Mouse (Mus musculus) stomach, embryonic 14.5 days (tissue): ENCODE data around the gene Wdr5b. TPM values are rescaled to one million over a fixed set of nuclear protein-coding genes. Genes with fewer than 3 reads are reported as not detected.
"Not testable (repeated sequence)": the region's sequence is repeated elsewhere in the genome, so short reads cannot be mapped to it uniquely, and the experiment has no call there.

ENCODE experiments used
- ATAC-seq: fragments of 200-750 bp; cut with Nextera tagmentation; 2 replicates; pipeline ENCODE4 v1.8.0; 2017; ENCODE audit warnings: low read depth, moderate TSS enrichment; ENCODE audit not compliant: insufficient number of reproducible peaks, insufficient read depth, low FRiP score
- H3K27ac ChIP-seq: fragments of 300-500 bp; sonication (generic); 2 replicates; pipeline ENCODE4 v1.5.1; 2014; ENCODE audit warnings: mild to moderate bottlenecking, low read length, moderate library complexity, mixed read lengths
- H3K27me3 ChIP-seq: fragments of 300-500 bp; sonication (generic); 2 replicates; pipeline ENCODE4 v1.6.1; 2014; ENCODE audit warnings: low read length, control low read depth, mixed read lengths; ENCODE audit not compliant: control insufficient read depth, insufficient read depth
- H3K36me3 ChIP-seq: fragments of 300-500 bp; sonication (generic); 2 replicates; pipeline ENCODE4 v1.6.1; 2014; ENCODE audit warnings: mild to moderate bottlenecking, control low read depth, low read length, moderate library complexity, mixed read lengths; ENCODE audit not compliant: control insufficient read depth, insufficient read depth
- H3K4me1 ChIP-seq: fragments of 300-500 bp; sonication (generic); 2 replicates; pipeline ENCODE4 v1.6.1; 2014; ENCODE audit warnings: low read length, control low read depth, mixed read lengths; ENCODE audit not compliant: control insufficient read depth, insufficient read depth
- H3K4me2 ChIP-seq: fragments of 300-500 bp; sonication (generic); replicated peaks from 2 replicates; pipeline ENCODE4 v1.6.1; 2014; ENCODE audit warnings: low read depth, low read length, control low read depth
- H3K4me3 ChIP-seq: fragments of 300-500 bp; sonication (generic); 2 replicates; pipeline ENCODE4 v1.5.1; 2014; ENCODE audit warnings: low read depth, low read length, control low read depth
- H3K9ac ChIP-seq: fragments of 300-500 bp; sonication (generic); replicated peaks from 2 replicates; pipeline ENCODE4 v1.6.1; 2014; ENCODE audit warnings: low read depth, mild to moderate bottlenecking, control low read depth, low read length, moderate library complexity, mixed read lengths
- H3K9me3 ChIP-seq: fragments of 300-500 bp; sonication (generic); 2 replicates; pipeline ENCODE4 v1.6.1; 2016; ENCODE audit warnings: low read depth, low read length, control low read depth; ENCODE audit not compliant: control insufficient read depth
- WGBS: fragments of 180-500 bp; shearing (Covaris S2); extraction: QIAGEN DNeasy Blood & Tissue Kit; methylation state at CpG from one replicate; pipeline ENCODE4 v1.1.7; 2014; 5-methylcytosine and 5-hydroxymethylcytosine counted together
- polyA plus RNA-seq: library from polyadenylated mRNA; unstranded; fragments of >200 nt; fragmentation: Nextera tagmentation; extraction: Ambion mirVana; gene quantifications from 2 replicates; pipeline ENCODE4 v1.2.1, GENCODE M21; 2014

Wdr5b gene
- polyA plus RNA-seq, 1 experiment from 2014 or later: 11.9 TPM

DNA sequence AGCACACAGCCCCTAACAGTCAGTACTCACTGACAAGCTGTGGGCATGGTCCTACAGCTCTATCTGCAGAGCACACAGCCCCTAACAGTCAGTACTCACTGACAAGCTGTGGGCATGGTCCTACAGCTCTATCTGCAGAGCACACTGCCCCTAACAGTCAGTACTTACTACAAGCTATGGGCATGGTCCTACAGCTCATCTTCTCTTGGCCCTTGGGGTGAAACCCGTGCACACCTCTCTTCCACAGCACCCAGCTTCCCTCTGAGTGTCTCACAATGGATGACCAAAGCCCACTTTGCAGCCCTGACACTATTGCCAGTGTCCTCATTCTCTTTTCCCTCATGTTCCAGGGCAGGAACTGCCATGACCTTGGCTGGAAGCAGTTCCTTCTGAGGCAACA is 21.5 kb downstream of the Wdr5b start:
- not testable (repeated sequence) for H3K4me1 ChIP-seq, H3K4me2 ChIP-seq, H3K27ac ChIP-seq, ATAC-seq, H3K27me3 ChIP-seq, H3K36me3 ChIP-seq, H3K4me3 ChIP-seq, H3K9ac ChIP-seq, H3K9me3 ChIP-seq
- WGBS: 81% methylated on average over 1 of the region's 1 CpGs

DNA sequence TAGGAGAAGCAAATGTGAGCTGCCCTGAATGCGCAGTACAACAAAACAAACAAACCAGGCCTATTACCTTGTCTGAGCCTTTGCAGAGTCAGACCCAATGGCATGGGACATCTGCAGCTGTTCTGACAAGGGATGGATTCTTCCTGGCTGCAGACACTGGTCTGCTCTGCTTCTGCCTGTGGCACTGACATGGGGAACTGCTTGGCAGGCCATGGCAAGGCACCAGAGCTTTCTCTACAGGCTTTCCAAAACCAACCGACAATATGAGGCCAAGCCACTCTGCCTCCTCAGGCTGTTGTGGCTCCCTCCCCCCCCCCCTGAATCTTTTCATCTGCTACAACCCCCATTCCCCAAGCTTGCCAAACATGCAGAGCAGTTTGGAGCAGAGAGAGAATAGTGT is 22.3 kb downstream of the Wdr5b start:
- H3K4me2 ChIP-seq: no peak overlapping the region
- no peaks in the 10 kb centered on the region for H3K36me3 ChIP-seq
- peaks cover 10% of the 10 kb centered on the region for H3K4me1 ChIP-seq
- H3K27me3 ChIP-seq: no peaks in the 10 kb centered on the region
- WGBS: 76% methylated on average over 2 of the region's 2 CpGs
- no peak overlapping the region for H3K4me3 ChIP-seq
- no peak for ATAC-seq
- H3K9ac ChIP-seq: no peak overlapping the region
- no peak overlapping the region for H3K27ac ChIP-seq
- no peaks in the 10 kb centered on the region for H3K9me3 ChIP-seq

DNA sequence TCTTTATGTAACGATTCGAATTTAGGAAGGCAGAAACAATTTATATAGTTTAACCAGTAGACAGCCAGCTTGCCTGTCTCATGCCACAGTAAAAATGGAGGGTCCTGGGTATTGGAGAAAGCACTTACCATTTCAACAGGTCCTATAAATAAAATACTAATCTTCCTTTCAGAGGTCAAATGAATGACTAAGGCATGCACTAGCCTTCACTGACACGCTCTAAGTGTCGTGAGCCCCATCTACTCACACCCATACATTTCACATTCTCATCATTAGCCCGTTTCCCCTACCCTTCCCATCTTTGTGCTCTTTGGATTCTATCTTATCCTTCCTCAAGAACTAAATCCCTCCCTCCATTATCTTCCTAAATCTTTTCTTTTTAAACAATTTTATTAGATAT is 23.9 kb downstream of the Wdr5b start:
- Histone ChIP-seq H3K4me2 (no peak overlapping the region), H3K9me3 (no peaks in the 10 kb centered on the region), H3K4me3 (no peak overlapping the region), H3K4me1 (peaks cover 21% of the 10 kb centered on the region), H3K36me3 (no peaks in the 10 kb centered on the region), H3K27me3 (no peaks in the 10 kb centered on the region), H3K27ac (no peak overlapping the region), H3K9ac (no peak overlapping the region)
- WGBS: 82% methylated on average over 5 of the region's 5 CpGs
- ATAC-seq: no peak

DNA sequence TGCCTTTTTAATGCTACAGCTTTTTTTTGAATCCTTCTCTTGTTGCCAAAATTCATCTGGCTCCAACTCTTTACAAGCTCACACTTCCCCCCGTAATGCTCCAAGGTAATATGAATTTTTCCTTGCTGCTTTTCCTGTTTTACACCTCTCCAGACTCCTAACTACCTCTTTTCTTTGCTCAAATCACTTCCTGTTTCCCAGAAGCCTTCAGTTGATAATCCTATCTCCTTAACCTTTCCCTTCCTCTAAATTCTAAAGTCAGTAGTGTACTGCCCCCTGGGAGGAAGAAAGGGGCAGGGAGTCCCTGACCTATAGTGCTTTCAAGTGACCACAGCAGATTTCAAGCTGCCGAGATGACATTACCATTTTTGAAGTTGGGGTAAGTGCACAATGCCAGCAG is 26.7 kb downstream of the Wdr5b start:
- Histone ChIP-seq H3K27ac (no peak overlapping the region), H3K4me2 (no peak overlapping the region), H3K9ac (no peak overlapping the region), H3K36me3 (no peaks in the 10 kb centered on the region), H3K9me3 (no peaks in the 10 kb centered on the region), H3K4me1 (peaks cover 26% of the 10 kb centered on the region), H3K27me3 (no peaks in the 10 kb centered on the region), H3K4me3 (no peak overlapping the region)
- ATAC-seq: no peak
- WGBS: 70% methylated on average over 2 of the region's 2 CpGs

DNA sequence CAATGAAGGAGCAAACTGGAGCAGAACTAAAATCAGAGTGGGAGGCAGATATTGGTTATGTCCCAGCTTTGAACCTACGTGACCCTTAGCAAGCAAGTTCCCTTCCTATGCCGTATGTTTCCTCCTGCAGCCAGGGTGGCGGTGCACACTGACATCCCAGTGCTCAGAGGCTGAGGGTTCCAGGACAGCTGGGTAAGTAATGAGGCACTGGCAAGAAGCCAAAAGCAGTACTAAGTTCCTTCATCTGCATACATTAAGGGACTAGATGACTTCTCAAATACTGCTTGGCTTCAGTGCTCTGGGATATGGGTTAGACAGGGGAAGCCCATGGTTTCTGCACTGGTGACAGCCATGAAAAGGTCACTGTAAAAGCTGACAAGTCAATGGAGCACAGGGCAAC is 27.4 kb downstream of the Wdr5b start:
- H3K27me3 ChIP-seq: no peaks in the 10 kb centered on the region
- no peak overlapping the region for H3K4me2 ChIP-seq
- H3K9ac ChIP-seq: no peak overlapping the region
- no peaks in the 10 kb centered on the region for H3K9me3 ChIP-seq
- H3K4me1 ChIP-seq: peaks cover 26% of the 10 kb centered on the region
- no peak overlapping the region for H3K27ac ChIP-seq
- H3K36me3 ChIP-seq: no peaks in the 10 kb centered on the region
- no peak overlapping the region for H3K4me3 ChIP-seq
- 55% methylated on average over 3 of the region's 3 CpGs for WGBS
- ATAC-seq: no peak

DNA sequence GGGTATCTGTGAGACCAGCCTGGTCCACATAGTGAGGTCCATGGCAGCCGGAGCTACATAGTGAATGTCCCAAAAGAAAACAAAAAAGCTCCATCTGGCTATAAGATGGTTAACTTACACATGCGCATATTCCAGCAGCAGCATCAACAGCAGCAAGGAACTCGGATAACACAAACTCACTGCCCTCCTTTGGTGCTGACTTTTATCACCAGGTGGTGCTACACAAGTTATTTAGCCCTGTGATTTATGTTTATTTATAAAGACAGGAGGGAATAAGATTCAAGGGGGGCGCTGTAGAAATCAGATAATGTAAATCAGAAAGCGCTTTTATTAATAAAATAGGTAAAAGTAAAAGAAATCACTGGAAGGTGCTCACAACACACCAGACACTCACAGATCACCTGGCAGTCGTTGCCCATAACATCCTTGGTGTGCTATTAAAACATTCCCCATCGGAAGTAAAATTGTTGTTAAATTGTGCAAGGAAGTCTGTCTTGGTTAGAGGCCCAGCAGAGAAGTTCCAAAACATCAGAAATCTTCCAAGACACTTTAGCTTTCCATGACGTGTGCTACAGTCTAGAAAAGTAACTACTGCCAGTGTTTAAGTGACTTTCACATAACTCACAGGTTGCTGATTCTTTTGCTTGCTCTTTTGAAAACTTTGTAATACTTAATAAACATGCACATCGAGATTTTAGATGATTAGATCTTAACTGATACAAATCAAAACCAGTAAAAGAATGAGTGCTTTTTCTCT is 29.0 kb downstream of the Wdr5b start:
- Histone ChIP-seq H3K4me1 (peaks cover 26% of the 10 kb centered on the region), H3K36me3 (no peaks in the 10 kb centered on the region), H3K27ac (no peak overlapping the region), H3K27me3 (no peaks in the 10 kb centered on the region), H3K4me2 (peak overlapping the region; percentile 55), H3K9ac (peak overlapping the region; percentile 83), H3K9me3 (no peaks in the 10 kb centered on the region), H3K4me3 (peak overlapping the region; percentile 84)
- WGBS: 21% methylated on average over 9 of the region's 9 CpGs
- ATAC-seq: no peak

DNA sequence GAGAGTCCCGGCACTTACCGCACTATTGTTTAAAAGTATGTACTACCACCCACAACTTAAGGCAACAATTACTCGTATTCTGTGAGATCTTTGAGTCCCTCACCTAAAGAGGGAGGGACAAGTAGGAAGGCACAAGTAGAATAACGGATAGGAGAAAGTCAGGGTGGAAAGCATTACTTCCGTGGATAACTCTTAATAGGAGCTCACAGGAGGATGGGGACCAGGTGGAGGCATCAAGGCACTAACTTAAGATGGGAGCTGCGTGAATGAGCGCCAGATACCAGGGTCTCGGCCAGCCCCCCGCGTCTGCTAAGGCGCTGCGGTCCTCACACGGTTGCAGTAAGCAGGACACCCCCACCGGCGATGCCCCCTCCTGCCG is 30.1 kb downstream of the Wdr5b start:
- Histone ChIP-seq H3K9ac (peak overlapping the region; percentile 83), H3K27me3 (no peaks in the 10 kb centered on the region), H3K27ac (peak overlapping the region; percentile 99), H3K36me3 (no peaks in the 10 kb centered on the region), H3K4me2 (peak overlapping the region; percentile 55), H3K9me3 (no peaks in the 10 kb centered on the region), H3K4me1 (peaks cover 26% of the 10 kb centered on the region), H3K4me3 (peak overlapping the region; percentile 84)
- WGBS: 1% methylated on average over 16 of the region's 16 CpGs
- ATAC-seq: no peak; the same call in 1 of the 2 replicates

DNA sequence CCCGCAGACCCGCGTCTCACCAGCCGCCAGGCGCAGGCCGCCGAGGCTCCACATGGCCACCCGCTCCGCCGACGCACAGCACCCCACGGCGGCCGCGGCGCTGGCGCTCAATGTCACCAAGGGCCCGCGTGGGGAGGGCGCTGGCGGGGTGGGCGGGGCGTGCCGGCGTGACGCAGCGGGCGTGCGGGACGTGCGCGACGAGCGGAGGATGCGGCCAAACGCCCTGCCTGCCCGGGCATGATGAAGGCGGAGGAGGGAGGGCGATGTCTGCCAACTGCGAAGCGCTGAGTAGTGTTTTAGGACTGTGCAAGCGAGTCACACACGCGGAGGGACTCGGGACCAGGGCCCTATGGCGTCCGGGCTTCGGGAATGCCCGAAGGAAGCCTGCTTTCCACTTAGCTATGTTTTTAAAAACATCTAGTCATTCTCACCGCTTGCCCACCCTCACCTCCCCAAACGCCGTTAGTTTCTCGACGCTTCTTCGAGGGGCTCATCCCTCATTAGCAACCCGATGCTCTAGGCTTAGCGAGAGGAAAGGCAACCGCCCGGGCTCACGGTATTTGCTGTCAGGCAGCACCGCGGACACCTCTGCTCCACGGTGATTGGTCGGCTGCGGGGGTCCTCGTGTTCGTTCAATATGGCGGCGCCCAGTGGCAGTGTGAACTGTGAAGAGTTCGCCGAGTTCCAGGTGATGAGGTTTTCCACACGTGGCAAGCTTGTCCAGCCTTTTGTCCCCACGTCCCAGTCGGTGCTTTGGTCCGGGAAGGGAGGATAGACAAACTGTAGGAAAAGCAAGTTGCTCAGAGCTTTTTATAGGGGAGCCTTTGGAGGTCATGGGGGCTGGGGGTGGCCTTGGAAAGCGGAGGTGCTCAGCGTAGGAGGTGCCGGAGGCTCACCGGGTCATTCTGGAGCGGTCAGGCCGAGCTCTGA is 30.7 kb downstream of the Wdr5b start, which contains the start of the genes Fam162a and Ccdc58:
Gene Fam162a, minus strand, starts transcription at position 145 of the 930 bp plus-strand sequence.
Gene Ccdc58, plus strand, starts transcription at position 236 of the 930 bp plus-strand sequence.
- H3K9me3 ChIP-seq: no peaks in the 10 kb centered on the region
- H3K4me1 ChIP-seq: peaks cover 26% of the 10 kb centered on the region
- peak within 1 kb of the TSS; percentile 99 for H3K27ac ChIP-seq
- H3K9ac ChIP-seq: peak within 1 kb of the TSS; percentile 83
- ATAC-seq: peak; percentile 92
- peak within 1 kb of the TSS; percentile 84 for H3K4me3 ChIP-seq
- WGBS: under 1% methylated on average over 81 of the region's 81 CpGs
- no peaks in the 10 kb centered on the region for H3K36me3 ChIP-seq
- H3K27me3 ChIP-seq: no peaks in the 10 kb centered on the region
- H3K4me2 ChIP-seq: peak within 1 kb of the TSS; percentile 55
